Mouse (Mus musculus): ENCODE data around the gene Foxs1. TPM values are rescaled to one million over a fixed set of nuclear protein-coding genes. Genes with fewer than 3 reads are reported as not detected.

The Foxs1 gene
- polyA plus RNA-seq, 1 experiment from 2014 or later = 5.6 TPM

GRCm38 (mm10) chr2:152917671-152918070 is 15.3 kb downstream of the Foxs1 start:
- peaks cover 17 to 20% of the 10 kb centered on the region in 2 experiments for H3K4me1 ChIP-seq (ENCODE audit: control insufficient read depth in 2 of 2, insufficient read depth in 2 of 2, low read length in 2 of 2)
- no peak overlapping the region for H3K4me2 ChIP-seq (ENCODE audit: low read length)
- no peak overlapping the region for H3K4me3 ChIP-seq (ENCODE audit: control insufficient read depth in 1 of 2, insufficient read depth in 1 of 2, low read depth in 1 of 2, low read length in 2 of 2)
- WGBS = 43% methylated on average over 9 of the region's 9 CpGs
- no peak for ATAC-seq (ENCODE audit: insufficient number of reproducible peaks, insufficient read depth, low FRiP score, low read depth)
- no peaks in the 10 kb centered on the region for H3K36me3 ChIP-seq (ENCODE audit: control insufficient read depth, insufficient read depth, low read length)
- peaks cover 15% of the 10 kb centered on the region; the same call in 1 of the 2 replicates for H3K27me3 ChIP-seq (ENCODE audit: control insufficient read depth, insufficient read depth, low read length)
- H3K9me3 ChIP-seq (ENCODE audit: control insufficient read depth, low read length) = no peaks in the 10 kb centered on the region
- H3K27ac ChIP-seq (replicated peaks in 1 of 2; ENCODE audit: control insufficient read depth in 1 of 2, insufficient read depth in 1 of 2, low read depth in 2 of 2, low read length in 2 of 2) = no peak overlapping the region
- H3K9ac ChIP-seq (ENCODE audit: low read length) = no peak overlapping the region

GRCm38 (mm10) chr2:152916111-152916510 is 16.9 kb downstream of the Foxs1 start:
- peaks cover 28% of the 10 kb centered on the region for H3K27me3 ChIP-seq (ENCODE audit: control insufficient read depth, insufficient read depth, low read length)
- no peak overlapping the region for H3K27ac ChIP-seq (replicated peaks in 1 of 2; ENCODE audit: control insufficient read depth in 1 of 2, insufficient read depth in 1 of 2, low read depth in 2 of 2, low read length in 2 of 2)
- no peak for ATAC-seq (ENCODE audit: insufficient number of reproducible peaks, insufficient read depth, low FRiP score, low read depth)
- WGBS = 55% methylated on average over 5 of the region's 5 CpGs
- no peak overlapping the region for H3K4me3 ChIP-seq (ENCODE audit: control insufficient read depth in 1 of 2, insufficient read depth in 1 of 2, low read depth in 1 of 2, low read length in 2 of 2)
- H3K4me1 ChIP-seq (ENCODE audit: control insufficient read depth in 2 of 2, insufficient read depth in 2 of 2, low read length in 2 of 2) = peaks cover 17 to 20% of the 10 kb centered on the region in 2 experiments
- no peak overlapping the region for H3K9ac ChIP-seq (ENCODE audit: low read length)
- H3K9me3 ChIP-seq (ENCODE audit: control insufficient read depth, low read length) = no peaks in the 10 kb centered on the region
- H3K36me3 ChIP-seq (ENCODE audit: control insufficient read depth, insufficient read depth, low read length) = no peaks in the 10 kb centered on the region
- H3K4me2 ChIP-seq (ENCODE audit: low read length) = no peak overlapping the region

- Histone ChIP-seq H3K9me3 (ENCODE audit: control insufficient read depth, low read length) (no peaks in the 10 kb centered on the region), H3K4me3 (ENCODE audit: control insufficient read depth in 1 of 2, insufficient read depth in 1 of 2, low read depth in 1 of 2, low read length in 2 of 2) (no peak overlapping the region), H3K4me2 (ENCODE audit: low read length) (no peak overlapping the region), H3K27ac (replicated peaks in 1 of 2; ENCODE audit: control insufficient read depth in 1 of 2, insufficient read depth in 1 of 2, low read depth in 2 of 2, low read length in 2 of 2) (no peak overlapping the region), H3K27me3 (ENCODE audit: control insufficient read depth, insufficient read depth, low read length) (peaks cover 35% of the 10 kb centered on the region), H3K9ac (ENCODE audit: low read length) (no peak overlapping the region), H3K4me1 (ENCODE audit: control insufficient read depth in 2 of 2, insufficient read depth in 2 of 2, low read length in 2 of 2) (peaks cover 17 to 20% of the 10 kb centered on the region in 2 experiments), H3K36me3 (ENCODE audit: control insufficient read depth, insufficient read depth, low read length) (no peaks in the 10 kb centered on the region)
- ATAC-seq (ENCODE audit: insufficient number of reproducible peaks, insufficient read depth, low FRiP score, low read depth) = no peak
- 59% methylated on average over 4 of the region's 4 CpGs for WGBS
Measured at GRCm38 (mm10) chr2:152915453-152915852, 17.6 kb downstream of the Foxs1 start.

GRCm38 (mm10) chr2:152914310-152915120 is 18.5 kb downstream of the Foxs1 start:
- peak overlapping the region in 1 of 2 experiments; percentile 5; a peak in 2 of 4 replicates for H3K4me3 ChIP-seq (ENCODE audit: control insufficient read depth in 1 of 2, insufficient read depth in 1 of 2, low read depth in 1 of 2, low read length in 2 of 2)
- H3K9ac ChIP-seq (ENCODE audit: low read length) = no peak overlapping the region
- peak overlapping the region; percentile 59 for H3K4me2 ChIP-seq (ENCODE audit: low read length)
- no peak overlapping the region for H3K27ac ChIP-seq (replicated peaks in 1 of 2; ENCODE audit: control insufficient read depth in 1 of 2, insufficient read depth in 1 of 2, low read depth in 2 of 2, low read length in 2 of 2)
- 2% methylated on average over 18 of the region's 18 CpGs for WGBS
- H3K27me3 ChIP-seq (ENCODE audit: control insufficient read depth, insufficient read depth, low read length) = peaks cover 40% of the 10 kb centered on the region
- peaks cover 17 to 20% of the 10 kb centered on the region in 2 experiments for H3K4me1 ChIP-seq (ENCODE audit: control insufficient read depth in 2 of 2, insufficient read depth in 2 of 2, low read length in 2 of 2)
- no peaks in the 10 kb centered on the region for H3K9me3 ChIP-seq (ENCODE audit: control insufficient read depth, low read length)
- no peaks in the 10 kb centered on the region for H3K36me3 ChIP-seq (ENCODE audit: control insufficient read depth, insufficient read depth, low read length)
- 0 out of 2 replicates have a peak, but pooled peaks have one; percentile 29 for ATAC-seq (ENCODE audit: insufficient number of reproducible peaks, insufficient read depth, low FRiP score, low read depth)

GRCm38 (mm10) chr2:152913471-152913870 is 19.5 kb downstream of the Foxs1 start:
- Histone ChIP-seq H3K4me3 (ENCODE audit: control insufficient read depth in 1 of 2, insufficient read depth in 1 of 2, low read depth in 1 of 2, low read length in 2 of 2) (no peak overlapping the region), H3K27ac (replicated peaks in 1 of 2; ENCODE audit: control insufficient read depth in 1 of 2, insufficient read depth in 1 of 2, low read depth in 2 of 2, low read length in 2 of 2) (no peak overlapping the region), H3K27me3 (ENCODE audit: control insufficient read depth, insufficient read depth, low read length) (peaks cover 40% of the 10 kb centered on the region), H3K36me3 (ENCODE audit: control insufficient read depth, insufficient read depth, low read length) (no peaks in the 10 kb centered on the region), H3K4me1 (ENCODE audit: control insufficient read depth in 2 of 2, insufficient read depth in 2 of 2, low read length in 2 of 2) (peaks cover 12 to 15% of the 10 kb centered on the region in 2 experiments), H3K4me2 (ENCODE audit: low read length) (no peak overlapping the region), H3K9ac (ENCODE audit: low read length) (no peak overlapping the region), H3K9me3 (ENCODE audit: control insufficient read depth, low read length) (no peaks in the 10 kb centered on the region)
- 43% methylated on average over 7 of the region's 7 CpGs for WGBS
- ATAC-seq (ENCODE audit: insufficient number of reproducible peaks, insufficient read depth, low FRiP score, low read depth) = no peak

- Histone ChIP-seq H3K36me3 (ENCODE audit: control insufficient read depth, insufficient read depth, low read length) (no peaks in the 10 kb centered on the region), H3K27ac (replicated peaks in 1 of 2; ENCODE audit: control insufficient read depth in 1 of 2, insufficient read depth in 1 of 2, low read depth in 2 of 2, low read length in 2 of 2) (no peak overlapping the region), H3K27me3 (ENCODE audit: control insufficient read depth, insufficient read depth, low read length) (peaks cover 36% of the 10 kb centered on the region), H3K4me3 (ENCODE audit: control insufficient read depth in 1 of 2, insufficient read depth in 1 of 2, low read depth in 1 of 2, low read length in 2 of 2) (no peak overlapping the region), H3K4me2 (ENCODE audit: low read length) (no peak overlapping the region), H3K9ac (ENCODE audit: low read length) (no peak overlapping the region), H3K4me1 (ENCODE audit: control insufficient read depth in 2 of 2, insufficient read depth in 2 of 2, low read length in 2 of 2) (peaks cover 14 to 15% of the 10 kb centered on the region in 2 experiments), H3K9me3 (ENCODE audit: control insufficient read depth, low read length) (no peaks in the 10 kb centered on the region)
- ATAC-seq (ENCODE audit: insufficient number of reproducible peaks, insufficient read depth, low FRiP score, low read depth) = no peak
- WGBS = 22% methylated on average over 6 of the region's 6 CpGs
Measured at GRCm38 (mm10) chr2:152911432-152911831, 21.6 kb downstream of the Foxs1 start.

GRCm38 (mm10) chr2:152911031-152911430 is 22.0 kb downstream of the Foxs1 start, which contains the start of gene Mylk2:
TSS of gene Mylk2 (plus strand) at chr2:152911352.
- H3K9me3 ChIP-seq (ENCODE audit: control insufficient read depth, low read length) = no peaks in the 10 kb centered on the region
- H3K4me2 ChIP-seq (ENCODE audit: low read length) = no peak within 1 kb of the TSS
- H3K4me1 ChIP-seq (ENCODE audit: control insufficient read depth in 2 of 2, insufficient read depth in 2 of 2, low read length in 2 of 2) = peaks cover 18 to 19% of the 10 kb centered on the region in 2 experiments
- no peak within 1 kb of the TSS for H3K9ac ChIP-seq (ENCODE audit: low read length)
- H3K27me3 ChIP-seq (ENCODE audit: control insufficient read depth, insufficient read depth, low read length) = peaks cover 36% of the 10 kb centered on the region
- no peaks in the 10 kb centered on the region for H3K36me3 ChIP-seq (ENCODE audit: control insufficient read depth, insufficient read depth, low read length)
- no peak within 1 kb of the TSS for H3K4me3 ChIP-seq (ENCODE audit: control insufficient read depth in 1 of 2, insufficient read depth in 1 of 2, low read depth in 1 of 2, low read length in 2 of 2)
- no peak for ATAC-seq (ENCODE audit: insufficient number of reproducible peaks, insufficient read depth, low FRiP score, low read depth)
- H3K27ac ChIP-seq (replicated peaks in 1 of 2; ENCODE audit: control insufficient read depth in 1 of 2, insufficient read depth in 1 of 2, low read depth in 2 of 2, low read length in 2 of 2) = no peak within 1 kb of the TSS
- 27% methylated on average over 12 of the region's 12 CpGs for WGBS

All from heart, embryonic 14.5 days (tissue).